In genomic region chr1:93477758-93478585, GRCm38 (mm10) we compare ENCODE assay signal across 8 mouse cellular contexts. TPM values are rescaled to one million over a fixed set of nuclear protein-coding genes. Genes with fewer than 3 reads are reported as not detected.
A peak's percentile ranks its signal among the peaks of the same experiment; 100 is the strongest.
DNase-seq lines count a peak whose midpoint lies in the region; ATAC-seq and TF ChIP-seq lines count a peak whose summit lies in the region.

No protein-coding gene starts in this region.

- H3K27ac ChIP-seq in gastrocnemius, adult 2 months, result peak overlapping the region; percentile 97
- H3K27ac ChIP-seq in hindbrain, postnatal 0 days, result peak overlapping the region; percentile 96
- H3K27ac ChIP-seq in left cerebral cortex, adult 2 months, result peak overlapping the region; percentile 99

- H3K4me1 ChIP-seq in hindbrain, postnatal 0 days (ENCODE audit: insufficient read depth, low read length), result peaks cover 10% of the 10 kb centered on the region

- no peaks in the 10 kb centered on the region for H3K27me3 ChIP-seq in hindbrain, postnatal 0 days (ENCODE audit: insufficient read depth, low read length)

- peak; percentile 60 for TF ChIP-seq CTCF in gastrocnemius, adult 2 months (IDR thresholded peaks at IDR 0.05)
- peak; percentile 65 for TF ChIP-seq CTCF in hindbrain, postnatal 0 days (IDR thresholded peaks at IDR 0.05; ENCODE audit: low read depth)
- TF ChIP-seq CTCF in left cerebral cortex, adult 2 months (IDR thresholded peaks at IDR 0.05), result peak; percentile 47

- peak overlapping the region; percentile 85 for H3K4me3 ChIP-seq in gastrocnemius, adult 2 months
- peak overlapping the region; percentile 83 for H3K4me3 ChIP-seq in hindbrain, postnatal 0 days (ENCODE audit: low read length)
- peak overlapping the region; percentile 56 for H3K4me3 ChIP-seq in left cerebral cortex, adult 2 months

- under 1% methylated on average over 40 of the region's 41 CpGs for WGBS in hindbrain, postnatal 0 days

- DNase-seq in ZHBTc4 (ENCODE audit: low read depth, low spot score), result peak; percentile 98
- DNase-seq in gastrocnemius, adult 2 months, result peak; percentile 98
- DNase-seq in hindbrain, postnatal 0 days (ENCODE audit: low spot score), result peak; percentile 99
- DNase-seq in left cerebral cortex, adult 2 months (ENCODE audit: extremely low spot score in 1 of 2, low spot score in 2 of 2), result peak; percentile 97 to 99
- DNase-seq in right cerebral cortex, postnatal 10 days (ENCODE audit: low spot score in 2 of 2), result peak; percentile 99
- DNase-seq in urinary bladder, postnatal 25 days (ENCODE audit: low spot score), result peak; percentile 92

- H3K9me3 ChIP-seq in hindbrain, postnatal 0 days (ENCODE audit: low read length), result no peaks in the 10 kb centered on the region

- ATAC-seq in common myeloid progenitor, adult 5-6 weeks (replicated peaks; ENCODE audit: low read depth, poor library complexity, severe bottlenecking), result peak; percentile 76
- ATAC-seq in hindbrain, postnatal 0 days, result peak; percentile 97
- ATAC-seq in megakaryocyte, adult 5-6 weeks (ENCODE audit: poor library complexity, severe bottlenecking), result peak; percentile 75

- H3K36me3 ChIP-seq in hindbrain, postnatal 0 days (ENCODE audit: insufficient read depth, low read length), result no peaks in the 10 kb centered on the region

- peak overlapping the region; percentile 79 for H3K9ac ChIP-seq in hindbrain, postnatal 0 days (replicated peaks; ENCODE audit: low read length)

- H3K4me2 ChIP-seq in hindbrain, postnatal 0 days (ENCODE audit: low read depth, low read length), result peak overlapping the region; percentile 70

- intact Hi-C loops in gastrocnemius, adult 2 months (cut with DNase I), result loop anchor here (2.0 kb wide), 1 partner anchor 33 kb away; no protein-coding TSS in a partner anchor
- intact Hi-C loops in left cerebral cortex, adult 2 months (cut with DNase I), result loop anchor here (1.0 to 2.0 kb wide), 4 partner anchors 33 to 277 kb away; partner anchors contain the start of genes Pask, Ppp1r7 and Thap4

RNA-seq across cellular contexts. Expression of gene Hdlbp, which starts 0.6 kb away (rescaled TPM):
- total RNA-seq in common myeloid progenitor, adult 5-6 weeks (2017), result 98.0 and 109 TPM in 2 replicates
- 100 to 1,000 TPM; 317 to 345 TPM for total RNA-seq in gastrocnemius, adult 2 months (2021)
- 66.0 and 114 TPM in 2 replicates for total RNA-seq in hindbrain, postnatal 0 days (2014; rRNA removed)
- polyA plus RNA-seq in hindbrain, postnatal 0 days (2015; fragmentation: Nextera tagmentation; extraction: Ambion mirVana), result 96.5 and 99.5 TPM in 2 replicates
- total RNA-seq in left cerebral cortex, adult 2 months (2021), result 100 to 1,000 TPM; 163 to 165 TPM
- 73.8 and 104 TPM in 2 replicates for total RNA-seq in megakaryocyte, adult 5-6 weeks (2015)
- 76.5 and 80.6 TPM in 2 replicates for total RNA-seq in megakaryocyte, adult 5-6 weeks (2017)

RNA-seq across cellular contexts. Expression of gene Farp2, which starts 33.9 kb away (rescaled TPM):
- 3.0 and 3.2 TPM in 2 replicates for total RNA-seq in common myeloid progenitor, adult 5-6 weeks (2017)
- 10 to 100 TPM; 13.1 to 13.4 TPM for total RNA-seq in gastrocnemius, adult 2 months (2021)
- 5.5 and 8.8 TPM in 2 replicates for total RNA-seq in hindbrain, postnatal 0 days (2014; rRNA removed)
- polyA plus RNA-seq in hindbrain, postnatal 0 days (2015; fragmentation: Nextera tagmentation; extraction: Ambion mirVana), result 2.7 and 2.9 TPM in 2 replicates
- total RNA-seq in left cerebral cortex, adult 2 months (2021), result 10 to 100 TPM; 11.7 to 12.9 TPM
- 1.6 and 2.0 TPM in 2 replicates for total RNA-seq in megakaryocyte, adult 5-6 weeks (2015)
- total RNA-seq in megakaryocyte, adult 5-6 weeks (2017), result 0.99 and 1.6 TPM in 2 replicates

Comparison
In these comparisons a context has a peak if more than half of its experiments do, and no peak if none do; other contexts are left out.
1. Peak in every context shown above with its lines: DNase-seq, ATAC-seq, H3K4me3 ChIP-seq and H3K27ac ChIP-seq.